Mouse (Mus musculus): Measurements from ENCODE around the gene Itga7. TPM values are rescaled to one million over a fixed set of nuclear protein-coding genes. Genes with fewer than 3 reads are reported as not detected.

The Itga7 gene
- polyA plus RNA-seq, 1 experiment, result 44.5 TPM

DNA sequence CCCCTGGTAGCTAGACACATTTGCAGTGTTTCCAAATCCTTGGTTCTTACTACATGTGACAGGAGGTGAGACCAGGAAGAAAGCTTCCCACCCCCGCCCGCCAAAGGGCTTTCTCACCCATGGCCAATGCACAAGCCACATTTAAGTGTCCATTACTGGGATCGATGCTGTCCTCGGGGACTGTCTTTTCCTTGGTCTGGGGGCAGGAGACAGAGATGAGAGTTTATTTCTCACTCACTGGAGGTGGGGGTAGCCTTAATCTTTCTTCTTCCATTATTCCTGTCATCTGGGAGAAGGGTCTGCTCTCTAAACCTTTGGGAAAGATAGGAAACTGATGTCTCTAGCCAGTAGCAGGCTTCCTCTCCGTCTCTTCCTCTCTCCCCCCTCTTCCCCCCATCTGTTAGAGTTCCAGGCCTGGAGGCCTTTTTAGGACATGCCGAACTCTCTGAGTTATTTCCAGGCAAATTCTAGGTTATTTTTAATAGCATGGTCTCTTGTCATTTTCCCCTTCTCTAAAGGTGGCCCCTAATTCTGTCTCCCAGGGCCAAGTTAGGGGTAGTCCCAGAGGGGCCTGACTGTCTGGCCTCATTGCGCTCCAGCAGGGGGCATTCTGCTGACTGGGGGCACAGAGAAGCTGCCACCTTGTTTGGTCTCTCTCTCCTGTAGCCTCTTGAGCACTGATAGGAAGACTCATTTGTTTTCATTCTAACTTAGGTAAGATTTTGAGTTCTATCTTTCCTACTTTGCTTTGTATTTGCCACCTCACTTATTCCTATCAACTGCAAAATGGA is 1.6 kb downstream of the Itga7 start:
- DNase-seq (ENCODE audit: low spot score), result no peak

DNA sequence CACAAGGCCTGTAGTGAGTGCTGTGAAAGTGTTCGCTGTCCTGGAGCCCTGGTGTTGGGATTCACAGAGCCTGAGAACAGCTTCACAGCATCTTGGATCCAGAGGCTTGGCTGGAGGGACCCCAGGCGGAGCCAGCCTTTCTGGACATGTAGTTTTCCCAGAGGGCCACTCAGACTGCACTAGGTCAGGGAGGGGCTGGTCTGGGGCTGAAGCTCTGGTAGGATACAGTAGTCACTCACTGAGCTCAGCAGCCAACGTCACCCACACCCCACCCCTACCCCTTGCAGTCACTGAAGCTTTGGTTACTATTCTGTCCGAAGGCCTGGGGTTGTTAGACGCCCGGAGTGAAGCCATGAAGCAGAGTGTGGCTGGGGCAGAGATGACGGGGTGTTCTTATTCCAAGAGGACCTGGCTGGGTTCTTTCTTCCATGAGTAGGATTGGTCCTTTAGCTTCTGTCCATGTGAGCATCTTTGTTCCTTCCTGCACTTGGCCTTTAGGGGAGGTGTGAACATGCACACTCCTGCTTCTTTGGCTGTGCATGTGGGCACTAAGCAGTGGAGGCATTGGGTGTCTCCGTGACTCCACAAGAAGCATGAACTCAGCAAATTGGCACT is 2.3 kb downstream of the Itga7 start:
- DNase-seq (ENCODE audit: low spot score), result no peak

DNA sequence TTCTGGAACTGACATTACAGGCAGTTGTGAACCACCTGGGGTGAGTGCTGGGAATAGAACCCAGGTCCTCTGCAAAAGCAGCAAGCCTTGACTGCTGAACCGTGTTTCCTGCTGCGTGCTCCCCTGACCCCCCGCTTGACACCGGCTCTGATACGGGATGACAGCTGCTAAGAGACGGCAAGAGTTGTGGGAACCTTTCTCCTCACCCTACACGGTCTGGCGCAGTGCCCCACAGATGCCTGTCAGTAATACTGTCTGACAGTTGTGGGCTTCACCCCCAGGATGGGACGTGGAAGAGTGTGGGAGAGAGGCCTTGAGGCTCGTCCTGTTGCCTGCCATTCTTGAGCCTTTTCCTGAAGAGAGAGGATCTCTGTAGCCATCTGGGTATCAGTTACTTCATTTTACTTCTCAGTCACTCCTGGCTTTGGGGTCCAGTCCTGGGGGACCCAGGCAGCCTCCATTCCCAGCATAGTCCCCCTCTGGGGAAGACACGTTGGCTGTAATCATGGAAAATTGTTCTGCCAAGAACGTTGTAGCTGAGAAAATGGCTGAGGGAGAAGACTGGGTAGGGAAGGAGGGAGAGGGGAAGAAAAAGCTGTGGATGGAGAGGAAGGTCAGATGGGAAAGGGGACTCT is 4.3 kb downstream of the Itga7 start:
- no peak for DNase-seq (ENCODE audit: low spot score)

DNA sequence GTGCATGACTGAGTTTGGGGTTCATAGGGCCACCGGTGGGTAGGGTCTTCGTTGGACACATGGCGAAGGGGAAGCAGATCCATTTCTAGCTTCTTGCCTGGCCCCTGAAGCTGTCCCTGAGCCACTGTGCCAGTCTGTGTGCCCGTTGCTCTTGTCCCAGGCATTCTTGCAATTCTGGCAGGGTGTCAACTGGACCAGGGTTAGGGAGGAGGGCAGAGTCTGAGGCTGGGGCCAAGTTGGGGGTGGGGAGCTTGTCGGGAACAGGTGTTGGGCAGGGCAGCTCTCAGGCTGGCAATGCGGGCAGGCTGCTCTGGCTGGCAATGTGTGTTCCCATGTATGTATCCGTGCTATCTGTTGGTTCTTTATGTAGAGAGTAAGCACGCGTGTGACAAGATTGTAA is 4.8 kb downstream of the Itga7 start:
- DNase-seq (ENCODE audit: low spot score), result no peak

- no peak for DNase-seq (ENCODE audit: low spot score)
Observed at GRCm38 (mm10) chr10:128938974-128939373, 5.4 kb downstream of the Itga7 start.

GRCm38 (mm10) chr10:128940475-128941061 is 7.0 kb downstream of the Itga7 start:
- no peak for DNase-seq (ENCODE audit: low spot score)

DNA sequence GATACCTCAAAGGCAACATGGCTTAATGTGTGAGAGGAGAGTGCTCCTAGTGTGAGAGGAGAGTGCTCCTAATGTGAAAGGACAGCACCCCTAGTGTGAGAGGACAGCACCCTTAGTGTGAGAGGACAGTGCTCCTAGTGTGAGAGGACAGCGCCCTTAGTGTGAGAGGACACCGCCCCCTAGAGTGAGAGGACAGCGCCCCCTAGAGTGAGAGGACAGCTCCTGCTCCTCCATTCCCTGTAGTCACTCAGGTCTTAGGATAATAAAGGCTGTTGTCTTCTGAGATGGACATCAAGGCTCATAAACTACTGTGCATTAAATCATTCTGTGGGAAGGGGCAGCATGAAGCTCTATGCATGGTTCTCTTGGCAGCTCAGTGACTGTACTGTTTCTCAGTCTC is 12.1 kb downstream of the Itga7 start:
- no peak for DNase-seq (ENCODE audit: low spot score)

- no peak for DNase-seq (ENCODE audit: low spot score)
Observed at GRCm38 (mm10) chr10:128947496-128947895, 13.9 kb downstream of the Itga7 start.

DNA sequence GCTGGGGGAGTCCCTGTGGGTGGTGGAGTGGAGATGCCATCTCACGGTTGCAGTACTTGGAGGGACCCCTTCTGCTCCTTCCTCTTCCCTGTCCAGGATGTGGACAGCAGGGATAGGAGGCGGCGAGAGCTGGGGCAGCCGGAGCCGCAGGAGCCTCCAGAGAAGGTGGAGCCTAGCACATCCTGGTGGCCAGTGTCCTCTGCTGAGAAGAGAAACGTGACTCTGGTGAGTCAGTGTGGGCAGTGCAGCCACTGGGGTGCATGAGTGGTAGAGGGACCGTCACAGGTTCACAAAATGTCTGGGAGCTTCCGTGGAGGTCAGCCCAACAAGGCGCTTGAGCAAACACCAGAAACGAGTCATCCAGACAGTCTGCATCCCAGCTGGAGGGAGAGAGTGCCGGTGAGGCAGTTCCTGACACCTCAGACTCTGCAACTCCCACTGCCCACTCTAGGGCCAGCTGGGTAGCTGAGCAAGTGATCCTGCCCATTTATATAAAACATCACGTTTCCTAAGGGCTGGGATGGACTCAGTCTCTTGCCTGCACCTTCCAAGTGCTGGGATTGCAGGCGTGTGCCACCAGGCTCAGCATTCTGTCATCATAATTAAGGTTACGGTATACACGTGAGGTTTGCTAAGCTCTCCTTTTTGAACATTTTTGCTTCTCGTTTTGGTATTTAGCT is 16.7 kb downstream of the Itga7 start:
- DNase-seq (ENCODE audit: low spot score), result no peak

- no peak for DNase-seq (ENCODE audit: low spot score)
Observed at GRCm38 (mm10) chr10:128958340-128958739, 24.7 kb downstream of the Itga7 start.

DNA sequence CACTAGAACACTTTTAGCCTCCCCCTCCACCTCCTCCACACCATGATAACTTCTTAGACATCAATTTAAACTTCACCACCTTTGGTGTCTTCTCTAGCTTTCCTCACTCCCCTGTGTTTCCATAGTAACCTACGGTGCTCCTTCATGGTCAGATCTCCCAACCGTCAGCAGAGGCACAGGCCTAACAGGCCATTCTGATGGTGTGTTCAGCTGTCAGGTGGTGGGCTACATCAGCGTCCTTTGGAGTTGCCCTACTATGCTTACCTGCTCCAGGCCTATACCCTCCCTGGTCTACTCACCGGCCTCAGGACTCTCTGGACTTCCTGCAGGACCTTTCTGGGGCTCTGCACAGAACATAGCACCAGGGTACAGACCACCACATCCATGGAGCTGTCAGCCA is 26.5 kb downstream of the Itga7 start:
- no peak for DNase-seq (ENCODE audit: low spot score)

DNA sequence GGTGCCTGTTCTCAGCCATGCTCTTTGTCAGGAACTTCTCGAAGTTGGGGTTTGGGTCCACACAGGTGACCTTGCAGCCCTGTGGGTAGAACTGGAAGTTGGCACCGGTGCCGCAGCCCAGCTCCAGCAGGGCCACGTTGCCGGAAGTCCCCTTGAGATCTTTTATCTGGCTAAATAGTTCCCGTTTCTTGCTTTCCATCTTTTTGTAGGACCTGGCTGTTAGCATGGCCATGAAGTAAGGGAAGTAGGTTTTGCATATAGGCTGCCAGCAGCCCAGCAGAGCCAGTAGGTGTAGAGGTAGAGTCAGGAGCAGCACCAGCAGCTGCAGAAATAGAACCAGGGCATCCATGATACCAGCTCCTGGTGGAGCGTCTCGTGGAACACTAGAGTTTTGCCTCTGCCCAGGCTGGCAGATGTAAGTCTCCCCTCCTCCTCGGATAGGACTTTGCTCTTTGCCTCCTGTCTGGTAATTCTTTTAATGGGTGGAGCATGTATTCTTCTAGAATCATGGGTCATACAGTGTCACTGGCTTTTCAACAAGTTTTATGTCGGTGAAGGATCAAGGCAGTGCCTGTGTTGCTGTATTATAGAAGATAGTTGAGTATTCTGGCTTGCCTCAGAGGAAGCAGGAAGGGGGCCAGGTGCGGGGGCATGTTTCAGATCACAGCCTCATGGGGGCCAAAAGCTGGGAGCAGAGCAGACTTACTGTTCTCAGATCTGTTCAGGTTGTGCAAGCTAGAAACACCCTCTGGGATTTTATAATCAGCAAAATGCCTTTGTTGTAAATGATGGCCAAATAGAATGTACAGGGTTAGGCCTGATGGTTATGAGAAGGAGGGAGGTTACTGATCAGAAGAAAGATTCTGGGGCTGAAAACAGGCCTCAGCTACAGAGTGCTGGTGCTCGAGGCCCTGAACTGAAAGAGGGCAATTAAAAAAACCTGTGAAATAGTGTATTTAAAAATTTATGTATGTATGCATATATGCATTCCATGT is 27.3 kb downstream of the Itga7 start, which contains the start of gene Mettl7b:
TSS of gene Mettl7b (minus strand) at position 399 of the 995 bp plus-strand sequence.
- no peak for DNase-seq (ENCODE audit: low spot score)

DNA sequence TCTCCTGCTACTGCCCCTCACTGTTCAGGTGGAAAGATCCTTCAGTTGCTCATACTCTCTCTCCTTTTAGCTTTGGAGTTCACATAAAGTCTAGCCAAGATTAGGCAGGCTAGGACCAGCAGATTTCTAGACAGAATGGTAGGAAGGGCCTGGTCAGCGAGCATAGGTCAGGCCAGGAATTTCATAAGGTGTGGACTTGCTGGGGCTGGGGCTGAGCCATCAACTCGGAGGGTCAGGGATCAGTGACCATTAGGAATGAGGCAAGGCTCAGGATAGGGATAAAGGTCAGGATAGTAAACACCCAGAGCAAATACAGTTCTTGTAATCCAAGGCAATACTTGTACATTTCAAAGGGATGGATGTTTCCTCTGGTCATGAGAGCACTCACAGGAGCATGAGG is 31.3 kb downstream of the Itga7 start:
- no peak for DNase-seq (ENCODE audit: low spot score)

- no peak for DNase-seq (ENCODE audit: low spot score)
Observed at GRCm38 (mm10) chr10:128965871-128966270, 32.3 kb downstream of the Itga7 start.

DNA sequence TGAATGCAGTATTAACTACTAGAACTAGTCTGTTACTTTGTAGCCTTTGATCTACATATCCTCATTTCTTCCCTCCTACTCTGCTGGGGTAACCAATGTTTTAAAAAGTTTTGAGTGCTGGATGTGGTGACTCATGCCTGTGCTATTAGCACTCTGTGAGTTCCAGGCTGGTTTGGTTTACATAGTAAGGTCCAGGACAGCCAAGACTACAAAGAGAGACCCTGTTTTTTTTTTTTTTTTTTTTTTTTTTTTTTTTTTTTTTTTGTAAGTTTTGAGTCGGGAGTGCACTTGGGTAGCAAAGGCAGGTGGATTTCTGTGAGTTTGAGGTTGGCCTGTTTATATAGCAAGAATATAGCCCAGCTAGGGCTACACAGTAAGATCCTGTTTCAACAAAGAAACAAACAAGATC is 34.7 kb downstream of the Itga7 start:
- DNase-seq (ENCODE audit: low spot score), result no peak

GRCm38 (mm10) chr10:128970740-128971250 is 37.2 kb downstream of the Itga7 start:
- DNase-seq (ENCODE audit: low spot score), result no peak

DNA sequence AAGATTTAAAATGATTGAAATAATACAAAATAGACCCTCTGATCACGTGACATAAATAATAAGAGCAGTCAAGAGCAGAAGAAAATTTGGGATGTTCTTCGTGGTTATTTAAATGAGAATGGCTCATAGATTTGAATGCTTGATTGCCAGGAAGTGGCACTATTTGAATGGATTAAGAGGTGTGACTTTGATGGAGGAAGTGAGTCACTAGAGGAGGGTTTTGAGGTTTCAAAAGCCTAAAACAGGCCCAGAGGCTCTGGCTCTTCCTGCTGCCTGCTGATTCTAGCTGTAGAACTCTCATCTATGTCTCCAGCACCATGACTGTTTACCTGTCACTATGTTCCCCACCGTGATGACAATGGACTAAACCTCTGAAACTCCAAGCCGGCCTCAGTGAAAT is 39.2 kb downstream of the Itga7 start:
- no peak for DNase-seq (ENCODE audit: low spot score)

DNA sequence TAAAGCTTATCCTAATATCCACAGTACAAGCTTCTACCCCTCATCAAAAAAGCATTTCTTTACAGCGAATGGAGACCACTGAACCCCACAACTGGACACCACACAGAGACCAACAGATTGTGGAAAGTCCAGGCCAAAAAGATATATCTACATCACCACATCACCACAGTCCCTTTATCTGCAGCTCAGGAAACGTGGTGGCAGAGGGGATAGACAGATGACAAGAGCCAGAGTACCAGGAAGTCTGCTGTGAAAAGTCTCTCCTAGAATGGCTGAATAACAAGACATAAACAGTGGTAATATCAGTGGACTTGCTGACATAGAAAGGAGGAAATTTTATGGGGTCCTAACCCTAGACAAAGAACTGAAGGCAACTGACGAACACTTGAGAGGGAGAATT is 42.8 kb downstream of the Itga7 start:
- DNase-seq (ENCODE audit: low spot score), result no peak

- DNase-seq (ENCODE audit: low spot score), result no peak
Observed at GRCm38 (mm10) chr10:128977522-128978114, 44.0 kb downstream of the Itga7 start.
